Mouse (Mus musculus) limb, embryonic 12.5 days (tissue): ENCODE measurements at regions not wholly inside any gene's neighbourhood (a gene's known extent, or its start where the extent isn't known, plus 50 kb on each side); places are given as distances from the start of the nearest gene placed in this dataset.
"Not testable (repeated sequence)": the region's sequence is repeated elsewhere in the genome, so short reads cannot be mapped to it uniquely, and the experiment has no call there.

Experiments used
- ATAC-seq: fragments of 200-750 bp; cut with Nextera tagmentation; 2 replicates; pipeline ENCODE4 v1.8.0; 2017; ENCODE audit warnings: low read depth, moderate TSS enrichment; ENCODE audit not compliant: insufficient number of reproducible peaks, insufficient read depth, low FRiP score, low TSS enrichment
- H3K27ac ChIP-seq: fragments of 300-500 bp; sonication (generic); 2 replicates; pipeline ENCODE4 v1.5.1; 2016; ENCODE audit warnings: mild to moderate bottlenecking, moderate library complexity
- H3K27me3 ChIP-seq: fragments of 300-500 bp; sonication (generic); 2 replicates; pipeline ENCODE4 v1.6.1; 2016; ENCODE audit warnings: mild to moderate bottlenecking, moderate library complexity
- H3K36me3 ChIP-seq: fragments of 300-500 bp; sonication (generic); 2 replicates; pipeline ENCODE4 v1.6.1; 2016; ENCODE audit warnings: mild to moderate bottlenecking, moderate library complexity
- H3K4me1 ChIP-seq: fragments of 300-500 bp; sonication (generic); replicated peaks from 2 replicates; pipeline ENCODE4 v1.6.1; 2016
- H3K4me2 ChIP-seq: fragments of 300-500 bp; sonication (generic); 2 replicates; pipeline ENCODE4 v1.6.1; 2016; ENCODE audit warnings: mild to moderate bottlenecking, moderate library complexity
- H3K4me3 ChIP-seq: fragments of 300-500 bp; sonication (generic); replicated peaks from 2 replicates; pipeline ENCODE4 v1.5.1; 2016; ENCODE audit warnings: mild to moderate bottlenecking
- H3K9ac ChIP-seq: fragments of 300-500 bp; sonication (generic); replicated peaks from 2 replicates; pipeline ENCODE4 v1.6.1; 2016; ENCODE audit warnings: mild to moderate bottlenecking, moderate library complexity
- H3K9me3 ChIP-seq: fragments of 300-500 bp; sonication (generic); 2 replicates; pipeline ENCODE4 v1.6.1; 2016; ENCODE audit warnings: mild to moderate bottlenecking, moderate library complexity
- WGBS: fragments of 180-500 bp; shearing (Covaris S2); methylation state at CpG from one replicate; pipeline ENCODE4 v1.1.7; 2016; 5-methylcytosine and 5-hydroxymethylcytosine counted together

GRCm38 (mm10) chr14:15971306-15971705 is 277.8 kb upstream of the Ngly1 start:
- Histone ChIP-seq H3K9ac (no peak overlapping the region), H3K4me1 (no peaks in the 10 kb centered on the region), H3K27me3 (no peaks in the 10 kb centered on the region), H3K4me3 (no peak overlapping the region), H3K4me2 (no peak overlapping the region), H3K27ac (no peak overlapping the region), H3K9me3 (no peaks in the 10 kb centered on the region), H3K36me3 (no peaks in the 10 kb centered on the region)
- no peak for ATAC-seq

GRCm38 (mm10) chr14:15977366-15977765 is 271.7 kb upstream of the Ngly1 start:
- ATAC-seq = no peak
- H3K27me3 ChIP-seq = no peaks in the 10 kb centered on the region
- no peak overlapping the region for H3K9ac ChIP-seq
- H3K4me1 ChIP-seq = no peaks in the 10 kb centered on the region
- H3K36me3 ChIP-seq = no peaks in the 10 kb centered on the region
- H3K4me2 ChIP-seq = no peak overlapping the region
- WGBS = 95% methylated on average over 1 of the region's 1 CpGs
- no peak overlapping the region for H3K4me3 ChIP-seq
- no peaks in the 10 kb centered on the region for H3K9me3 ChIP-seq
- H3K27ac ChIP-seq = no peak overlapping the region

GRCm38 (mm10) chr14:15978329-15978728 is 270.8 kb upstream of the Ngly1 start:
- Histone ChIP-seq H3K27ac (no peak overlapping the region), H3K27me3 (no peaks in the 10 kb centered on the region), H3K4me3 (no peak overlapping the region), H3K9ac (no peak overlapping the region), H3K9me3 (no peaks in the 10 kb centered on the region), H3K4me1 (no peaks in the 10 kb centered on the region), H3K36me3 (no peaks in the 10 kb centered on the region), H3K4me2 (no peak overlapping the region)
- WGBS = 45% methylated on average over 1 of the region's 1 CpGs
- no peak for ATAC-seq

- no peaks in the 10 kb centered on the region for H3K27me3 ChIP-seq
- 78% methylated on average over 1 of the region's 1 CpGs for WGBS
- H3K9me3 ChIP-seq = no peaks in the 10 kb centered on the region
- no peak overlapping the region for H3K4me3 ChIP-seq
- H3K36me3 ChIP-seq = no peaks in the 10 kb centered on the region
- ATAC-seq = no peak
- H3K4me1 ChIP-seq = no peaks in the 10 kb centered on the region
- no peak overlapping the region for H3K27ac ChIP-seq
- H3K9ac ChIP-seq = no peak overlapping the region
- no peak overlapping the region for H3K4me2 ChIP-seq
These were observed 243.7 kb upstream of the Ngly1 start for GRCm38 (mm10) chr14:16005409-16005808.

- Histone ChIP-seq H3K4me3 (no peak overlapping the region), H3K9me3 (no peaks in the 10 kb centered on the region), H3K4me2 (no peak overlapping the region), H3K4me1 (no peaks in the 10 kb centered on the region), H3K36me3 (no peaks in the 10 kb centered on the region), H3K9ac (no peak overlapping the region), H3K27me3 (no peaks in the 10 kb centered on the region), H3K27ac (no peak overlapping the region)
- no peak for ATAC-seq
- WGBS = 92% methylated on average over 2 of the region's 2 CpGs
These were observed 242.1 kb upstream of the Ngly1 start for GRCm38 (mm10) chr14:16006968-16007367.

DNA sequence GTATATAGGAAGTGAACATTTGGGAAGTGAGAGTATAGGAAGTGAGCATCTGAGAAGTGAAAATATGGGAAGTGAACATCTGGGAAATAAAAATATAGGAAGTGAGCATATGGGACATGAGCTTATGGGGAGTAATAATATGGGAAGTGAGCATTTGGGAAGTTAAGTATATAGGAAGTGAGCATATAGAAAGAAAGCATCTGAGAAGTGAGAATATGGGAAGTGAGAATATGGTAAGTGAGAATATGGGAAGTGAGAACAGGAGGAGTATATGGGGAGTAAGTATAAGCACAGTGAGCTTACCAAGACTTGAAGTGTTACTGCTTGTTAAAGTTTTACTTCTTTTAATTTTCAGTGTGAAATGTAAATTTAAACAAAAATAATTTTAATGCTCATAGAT is 239.3 kb upstream of the Ngly1 start:
- Histone ChIP-seq H3K27ac (no peak overlapping the region), H3K36me3 (no peaks in the 10 kb centered on the region), H3K9me3 (0 out of 2 replicates have a peak, but pooled peaks cover 4% of the 10 kb centered on the region), H3K4me2 (no peak overlapping the region), H3K4me1 (no peaks in the 10 kb centered on the region), H3K9ac (no peak overlapping the region), H3K4me3 (no peak overlapping the region), H3K27me3 (no peaks in the 10 kb centered on the region)
- no peak for ATAC-seq

DNA sequence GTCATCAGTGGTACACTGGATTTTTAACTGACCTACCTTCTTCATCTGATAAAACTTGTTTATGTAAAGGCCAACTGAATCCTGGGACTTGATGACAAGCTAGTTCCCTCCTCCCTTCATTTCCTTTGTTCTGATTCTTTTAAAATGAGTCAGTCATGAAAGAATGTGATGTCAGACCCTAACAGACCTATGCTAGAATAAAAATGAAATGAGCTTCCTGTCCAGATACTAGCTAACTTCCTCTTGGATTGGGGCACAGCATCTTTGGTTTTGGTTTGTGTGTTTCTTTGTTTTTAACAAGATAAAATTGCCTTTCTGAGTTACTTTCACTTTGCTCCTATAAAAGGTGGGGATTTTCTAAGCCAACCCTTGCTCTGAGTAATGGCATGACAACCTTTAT is 225.2 kb upstream of the Ngly1 start:
- no peak overlapping the region for H3K4me2 ChIP-seq
- no peaks in the 10 kb centered on the region for H3K27me3 ChIP-seq
- no peaks in the 10 kb centered on the region for H3K9me3 ChIP-seq
- H3K4me1 ChIP-seq = no peaks in the 10 kb centered on the region
- no peak overlapping the region for H3K4me3 ChIP-seq
- no peak overlapping the region for H3K9ac ChIP-seq
- no peak overlapping the region for H3K27ac ChIP-seq
- no peak for ATAC-seq
- H3K36me3 ChIP-seq = no peaks in the 10 kb centered on the region

- Histone ChIP-seq H3K9ac (no peak overlapping the region), H3K9me3 (no peaks in the 10 kb centered on the region), H3K4me1 (no peaks in the 10 kb centered on the region), H3K4me3 (no peak overlapping the region), H3K27ac (no peak overlapping the region), H3K36me3 (no peaks in the 10 kb centered on the region), H3K4me2 (no peak overlapping the region), H3K27me3 (no peaks in the 10 kb centered on the region)
- ATAC-seq = no peak
These were observed 211.3 kb upstream of the Ngly1 start for GRCm38 (mm10) chr14:16037771-16038170.

DNA sequence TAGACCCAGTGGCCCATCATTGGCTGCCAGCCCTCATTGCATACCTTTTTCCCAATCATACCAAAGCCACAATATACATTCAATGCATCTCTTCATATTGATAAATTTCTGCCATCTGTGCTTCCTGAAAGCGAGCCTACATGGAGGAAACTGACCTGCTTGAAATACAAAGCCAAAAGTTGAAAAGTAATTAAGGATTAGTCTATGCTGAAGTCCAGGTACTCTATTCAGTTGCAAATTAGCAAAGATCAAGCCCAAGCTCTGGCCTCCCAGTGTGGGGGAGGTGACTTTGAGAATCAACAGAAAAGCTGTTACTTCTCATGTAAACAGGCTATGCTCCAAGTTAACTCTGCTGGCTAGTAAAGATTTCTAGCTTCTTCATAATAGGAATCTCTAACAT is 210.7 kb upstream of the Ngly1 start:
- Histone ChIP-seq H3K36me3 (no peaks in the 10 kb centered on the region), H3K9me3 (no peaks in the 10 kb centered on the region), H3K9ac (no peak overlapping the region), H3K27me3 (no peaks in the 10 kb centered on the region), H3K4me1 (no peaks in the 10 kb centered on the region), H3K4me2 (no peak overlapping the region), H3K27ac (no peak overlapping the region), H3K4me3 (no peak overlapping the region)
- no peak for ATAC-seq
- 71% methylated on average over 1 of the region's 1 CpGs for WGBS

DNA sequence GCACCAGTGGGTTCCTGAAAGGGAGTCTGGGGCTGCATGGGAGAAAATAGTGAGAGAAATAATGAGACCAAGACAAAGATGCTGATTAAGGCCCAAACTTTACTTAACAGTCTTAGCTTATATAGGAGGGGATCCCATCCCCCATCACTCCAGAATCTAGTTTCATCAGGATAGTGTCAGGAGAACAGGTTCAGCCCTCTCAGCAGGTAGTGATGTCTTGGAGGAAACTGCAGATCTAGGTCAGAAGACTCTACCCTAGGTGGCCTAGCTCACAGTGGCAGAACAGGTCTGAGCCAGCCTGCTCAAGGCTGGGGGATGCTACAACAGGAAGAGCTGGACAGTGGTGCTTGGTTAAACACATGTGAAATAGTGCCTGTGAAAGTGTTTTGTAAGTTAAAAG is 204.6 kb upstream of the Ngly1 start:
- Histone ChIP-seq H3K27me3 (no peaks in the 10 kb centered on the region), H3K4me2 (no peak overlapping the region), H3K4me1 (no peaks in the 10 kb centered on the region), H3K9ac (no peak overlapping the region), H3K9me3 (no peaks in the 10 kb centered on the region), H3K36me3 (no peaks in the 10 kb centered on the region), H3K4me3 (no peak overlapping the region), H3K27ac (no peak overlapping the region)
- ATAC-seq = no peak

- not testable (repeated sequence) for H3K4me3 ChIP-seq, H3K9ac ChIP-seq, H3K9me3 ChIP-seq, ATAC-seq, H3K4me1 ChIP-seq, H3K27ac ChIP-seq, H3K4me2 ChIP-seq, H3K27me3 ChIP-seq, H3K36me3 ChIP-seq
- WGBS = 100% methylated on average over 7 of the region's 12 CpGs
These were observed 176.5 kb upstream of the Ngly1 start for GRCm38 (mm10) chr14:16072534-16072933.

- Histone ChIP-seq H3K4me2 (no peak overlapping the region), H3K36me3 (no peaks in the 10 kb centered on the region), H3K9ac (no peak overlapping the region), H3K27me3 (no peaks in the 10 kb centered on the region), H3K4me3 (no peak overlapping the region), H3K27ac (no peak overlapping the region), H3K9me3 (0 out of 2 replicates have a peak, but pooled peaks cover 7% of the 10 kb centered on the region), H3K4me1 (no peaks in the 10 kb centered on the region)
- 74% methylated on average over 1 of the region's 1 CpGs for WGBS
- no peak for ATAC-seq
These were observed 175.0 kb upstream of the Ngly1 start for GRCm38 (mm10) chr14:16074089-16074488.

GRCm38 (mm10) chr14:16079096-16079495 is 170.0 kb upstream of the Ngly1 start:
- Histone ChIP-seq H3K27ac (no peak overlapping the region), H3K4me1 (no peaks in the 10 kb centered on the region), H3K9me3 (no peaks in the 10 kb centered on the region), H3K4me3 (no peak overlapping the region), H3K4me2 (no peak overlapping the region), H3K36me3 (no peaks in the 10 kb centered on the region), H3K9ac (no peak overlapping the region), H3K27me3 (no peaks in the 10 kb centered on the region)
- ATAC-seq = no peak
- 93% methylated on average over 1 of the region's 1 CpGs for WGBS
